Mouse (Mus musculus): ENCODE results near the gene Cdiptos. TPM values are rescaled to one million over a fixed set of nuclear protein-coding genes. Genes with fewer than 3 reads are reported as not detected.

Gene Cdiptos
- polyA plus RNA-seq (2015; fragmentation: Nextera tagmentation; extraction: Ambion mirVana): 0.50 and 1.1 TPM in 2 replicates

GRCm38 (mm10) chr7:126975950-126976866 lies at the start of gene Cdiptos:
TSS of gene Cdiptos (minus strand) at chr7:126976098.

DNA sequence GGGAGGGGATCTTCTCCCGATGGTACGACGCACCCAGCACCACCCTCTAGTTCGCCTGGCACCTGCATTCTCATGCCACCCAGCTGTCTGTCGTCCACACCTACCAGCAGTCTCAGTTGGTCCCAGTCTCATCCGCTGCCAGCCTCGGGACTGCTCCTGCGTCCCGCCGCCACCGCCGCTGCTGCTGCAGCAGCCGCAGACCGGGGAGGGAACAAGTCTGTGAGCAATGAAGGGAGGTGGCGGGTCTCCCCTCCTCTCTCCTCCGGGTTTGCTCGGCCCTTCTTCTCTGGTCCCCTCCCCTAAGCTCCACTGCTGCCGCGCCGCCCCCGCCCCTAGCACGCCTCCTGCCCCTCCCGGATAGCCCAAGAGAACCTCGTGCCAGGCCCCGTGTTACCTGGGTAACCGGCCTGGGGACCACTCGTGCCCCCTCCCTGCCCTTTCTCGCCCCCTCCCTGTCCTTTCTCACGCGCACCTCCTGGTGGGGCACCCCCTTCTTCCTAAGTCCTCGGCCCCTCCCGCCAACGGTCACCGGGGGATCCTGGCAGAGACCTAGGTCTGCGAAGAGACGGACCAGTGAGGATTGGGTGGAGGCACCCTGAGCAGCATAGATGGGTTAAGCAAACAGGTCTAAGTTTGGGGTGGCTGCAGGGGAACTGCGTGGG lies 45.1 kb upstream of the Cdiptos start, which contains the start of the genes Gm42742 and Prrt2:
Gene Gm42742 (minus strand): TSS at position 197 of the 662 bp plus-strand sequence.
Gene Prrt2 (minus strand): TSS at position 311 of the 662 bp plus-strand sequence.

DNA sequence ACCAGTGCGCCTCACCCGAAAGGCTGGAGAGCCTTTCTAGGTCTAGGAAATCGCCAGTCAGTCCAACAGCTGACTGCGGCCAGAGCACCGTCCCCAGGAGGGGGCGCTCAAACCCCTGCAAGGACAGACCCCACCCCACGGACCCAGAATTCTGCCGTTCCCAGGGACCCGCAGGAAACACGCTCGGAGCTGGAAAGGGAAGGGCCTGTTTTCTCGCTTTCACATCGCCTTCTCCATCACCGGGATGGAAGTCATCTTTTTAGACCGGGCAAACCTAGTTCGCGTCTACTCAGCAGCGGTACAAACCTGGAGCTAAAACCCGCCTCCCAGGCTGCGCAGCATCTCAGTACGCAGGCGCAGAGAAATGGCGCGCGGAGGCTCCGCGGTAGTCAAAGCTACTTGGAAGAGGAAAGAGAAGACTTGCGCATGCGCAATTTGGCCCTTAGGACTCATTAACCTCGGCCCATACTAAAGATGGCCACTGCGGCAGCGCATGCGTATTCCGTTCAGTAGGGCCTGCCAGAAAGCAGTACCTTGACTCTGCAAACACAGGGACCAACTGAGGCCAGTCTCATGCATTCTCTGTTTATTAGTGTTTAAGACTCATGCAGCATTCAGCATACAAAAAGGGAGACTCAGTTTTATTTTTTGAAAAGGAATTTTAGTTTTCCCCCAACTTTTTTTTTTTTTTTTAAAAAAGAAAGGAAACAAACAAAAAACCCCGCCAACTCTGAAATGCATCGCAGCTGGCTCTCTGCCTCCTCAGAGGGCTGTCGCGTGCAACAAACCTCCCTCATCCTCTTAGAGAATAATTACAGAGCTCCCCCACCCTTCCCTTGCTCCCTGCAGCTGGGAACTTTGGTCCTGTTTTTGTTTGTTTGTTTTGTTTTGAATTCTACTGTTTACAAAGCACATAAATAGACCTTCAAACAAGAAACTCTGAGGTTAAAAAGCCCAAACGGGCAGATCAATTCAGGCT lies 41.4 kb upstream of the Cdiptos start, which contains the start of gene Pagr1a:
Gene Pagr1a (minus strand): TSS at position 382 of the 979 bp plus-strand sequence.

GRCm38 (mm10) chr7:127016481-127016485 lies 40.4 kb upstream of the Cdiptos start, which contains the start of gene Pagr1b:
TSS of gene Pagr1b (minus strand) at chr7:127016484.

GRCm38 (mm10) chr7:127014320-127014719 lies 38.4 kb upstream of the Cdiptos start, which contains the start of gene Mvp:
TSS of gene Mvp (minus strand) at chr7:127014621.

DNA sequence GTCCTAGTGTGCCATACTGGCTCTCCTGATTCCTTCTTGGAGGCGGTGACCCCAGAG lies 177 bp downstream of the Cdiptos start, which contains the start of gene Cdipt:
Gene Cdipt (plus strand): TSS at position 22 of the 57 bp plus-strand sequence.

DNA sequence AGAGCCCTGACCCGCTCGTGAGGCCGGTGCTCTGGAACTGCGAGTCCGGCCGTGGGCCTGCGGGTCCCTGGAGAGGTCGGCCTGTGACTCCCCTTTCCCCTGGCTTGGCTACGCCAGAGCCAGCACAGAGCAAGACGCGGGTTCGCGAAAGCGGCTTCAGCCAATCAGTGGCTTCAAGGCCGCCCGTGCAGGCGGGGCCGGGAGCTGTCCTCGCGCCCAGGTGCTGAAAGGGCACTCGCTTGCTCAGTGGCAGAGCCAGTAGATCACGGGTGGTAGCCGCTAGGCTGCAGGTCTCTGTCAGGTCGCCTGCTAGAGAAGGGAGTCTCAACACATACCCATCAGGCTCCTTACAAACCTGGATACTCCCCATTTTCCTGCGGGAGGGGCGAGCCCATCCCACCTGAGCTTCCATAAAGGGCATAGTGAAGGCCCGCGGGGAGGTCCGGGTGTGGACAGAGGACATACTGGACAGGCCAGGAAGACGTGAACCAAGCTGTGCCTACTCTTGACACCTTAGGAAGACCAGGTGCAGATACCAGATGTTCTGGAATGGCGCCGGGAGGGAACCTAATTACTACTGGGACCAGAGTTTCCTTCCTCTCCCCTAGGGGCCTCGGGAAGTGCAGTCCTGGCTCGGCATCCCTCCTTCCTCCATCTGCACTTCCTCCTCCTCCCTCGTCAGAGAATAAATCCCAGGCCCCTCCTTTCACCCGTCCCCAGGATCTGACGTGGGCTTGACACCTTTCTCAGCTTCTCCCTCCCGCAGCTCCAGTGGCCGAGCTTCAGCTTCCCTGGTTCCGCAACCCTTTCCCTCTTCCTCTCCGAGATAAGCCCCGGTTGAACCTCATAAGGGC lies 25.9 kb downstream of the Cdiptos start, which contains the start of gene Sez6l2:
Gene Sez6l2 (plus strand): TSS at position 771 of the 854 bp plus-strand sequence.

DNA sequence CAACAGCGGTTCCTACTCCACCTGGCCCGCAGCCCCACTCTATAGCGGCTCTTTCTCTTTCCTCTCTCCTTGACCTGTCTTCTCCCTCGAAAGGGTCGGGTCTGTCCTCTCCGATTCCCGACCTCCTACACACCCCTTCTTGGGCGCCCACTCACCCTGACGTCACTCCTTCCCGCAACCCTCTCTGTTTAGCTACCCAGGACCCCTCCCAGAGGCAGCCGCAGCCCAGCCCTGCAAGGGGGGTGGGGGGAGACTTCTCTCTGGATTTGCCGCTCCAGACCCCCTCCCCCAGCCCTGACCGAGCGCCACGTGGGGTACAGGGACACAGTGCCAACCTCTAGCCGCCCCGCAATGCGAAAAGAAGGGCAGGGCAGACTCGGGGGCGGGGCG lies 26.5 kb downstream of the Cdiptos start, which contains the start of gene Asphd1:
Gene Asphd1 (minus strand): TSS at position 180 of the 390 bp plus-strand sequence.

GRCm38 (mm10) chr7:126928384-126929037 lies 47.4 kb downstream of the Cdiptos start, which contains the start of gene Kctd13:
TSS of gene Kctd13 (plus strand) at chr7:126928879.

DNA sequence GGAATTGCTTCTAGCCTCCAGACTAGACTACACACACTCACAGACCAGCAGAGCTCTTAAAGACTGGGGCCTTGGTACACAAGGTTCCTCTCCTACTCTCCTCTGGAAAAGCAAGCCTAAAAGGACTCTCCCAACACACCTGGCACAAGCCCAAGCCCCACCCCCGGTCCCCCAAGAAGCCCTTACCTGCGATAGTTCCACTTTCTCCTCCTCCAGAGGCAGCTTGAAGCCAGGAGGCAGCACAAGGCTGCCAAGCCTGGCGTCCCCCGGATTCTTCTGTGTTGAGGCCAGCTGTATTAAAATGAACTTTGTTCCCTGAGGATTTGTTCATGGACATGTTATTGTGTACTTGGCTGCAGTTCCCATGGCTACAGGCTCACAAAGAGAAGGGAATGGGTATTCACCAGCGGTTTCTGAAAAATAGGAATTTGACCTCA lies 53.3 kb downstream of the Cdiptos start, which contains the start of gene Tmem219:
Gene Tmem219 (minus strand): TSS at position 294 of the 437 bp plus-strand sequence.

Other genes starting within 250 kb of the Cdiptos start
- 104 and 106 TPM in 2 replicates for gene Mapk3, start 216.5 kb downstream of the Cdiptos start, polyA plus RNA-seq (2015; fragmentation: Nextera tagmentation; extraction: Ambion mirVana)
- 1.1 and 1.2 TPM in 2 replicates for gene Gdpd3, start 209.8 kb downstream of the Cdiptos start, polyA plus RNA-seq (2015; fragmentation: Nextera tagmentation; extraction: Ambion mirVana)
- gene Ypel3, start 199.1 kb downstream of the Cdiptos start, polyA plus RNA-seq (2015; fragmentation: Nextera tagmentation; extraction: Ambion mirVana): 255 and 259 TPM in 2 replicates
- 0.31 and 0.47 TPM in 2 replicates for gene Tbx6, start 194.6 kb downstream of the Cdiptos start, polyA plus RNA-seq (2015; fragmentation: Nextera tagmentation; extraction: Ambion mirVana)
- 129 and 149 TPM in 2 replicates for gene Ppp4c, start 183.6 kb downstream of the Cdiptos start, polyA plus RNA-seq (2015; fragmentation: Nextera tagmentation; extraction: Ambion mirVana)
- 43.9 and 56.4 TPM in 2 replicates for gene Fam57b, start 178.4 kb downstream of the Cdiptos start, polyA plus RNA-seq (2015; fragmentation: Nextera tagmentation; extraction: Ambion mirVana)
- 0.65 TPM in 1 of 2 replicates, not detected in the other for gene 4930451I11Rik, start 144.5 kb downstream of the Cdiptos start, polyA plus RNA-seq (2015; fragmentation: Nextera tagmentation; extraction: Ambion mirVana)
- 60.9 and 64.7 TPM in 2 replicates for gene Doc2a, start 128.7 kb downstream of the Cdiptos start, polyA plus RNA-seq (2015; fragmentation: Nextera tagmentation; extraction: Ambion mirVana)
- 17.0 and 23.3 TPM in 2 replicates for gene Hirip3, start 114.1 kb downstream of the Cdiptos start, polyA plus RNA-seq (2015; fragmentation: Nextera tagmentation; extraction: Ambion mirVana)
- 78.5 and 82.2 TPM in 2 replicates for gene Ino80e, start 113.7 kb downstream of the Cdiptos start, polyA plus RNA-seq (2015; fragmentation: Nextera tagmentation; extraction: Ambion mirVana)
- gene Taok2, start 91.4 kb downstream of the Cdiptos start, polyA plus RNA-seq (2015; fragmentation: Nextera tagmentation; extraction: Ambion mirVana): 39.4 and 47.0 TPM in 2 replicates
- gene Tmem219, start 53.2 kb downstream of the Cdiptos start, polyA plus RNA-seq (2015; fragmentation: Nextera tagmentation; extraction: Ambion mirVana): 40.7 and 41.1 TPM in 2 replicates
- 129 and 134 TPM in 2 replicates for gene Kctd13, start 47.2 kb downstream of the Cdiptos start, polyA plus RNA-seq (2015; fragmentation: Nextera tagmentation; extraction: Ambion mirVana)
- 13.0 and 20.5 TPM in 2 replicates for gene Asphd1, start 26.5 kb downstream of the Cdiptos start, polyA plus RNA-seq (2015; fragmentation: Nextera tagmentation; extraction: Ambion mirVana)
- gene Sez6l2, start 25.5 kb downstream of the Cdiptos start, polyA plus RNA-seq (2015; fragmentation: Nextera tagmentation; extraction: Ambion mirVana): 80.0 and 106 TPM in 2 replicates
- gene Cdipt, start 184 bp downstream of the Cdiptos start, polyA plus RNA-seq (2015; fragmentation: Nextera tagmentation; extraction: Ambion mirVana): 137 and 157 TPM in 2 replicates
- gene Mvp, start 38.5 kb upstream of the Cdiptos start, polyA plus RNA-seq (2015; fragmentation: Nextera tagmentation; extraction: Ambion mirVana): 4.9 and 5.9 TPM in 2 replicates
- 0.70 TPM in 1 of 2 replicates, not detected in the other for gene Pagr1b, start 40.4 kb upstream of the Cdiptos start, polyA plus RNA-seq (2015; fragmentation: Nextera tagmentation; extraction: Ambion mirVana)
- 23.1 and 63.2 TPM in 2 replicates for gene Pagr1a, start 41.3 kb upstream of the Cdiptos start, polyA plus RNA-seq (2015; fragmentation: Nextera tagmentation; extraction: Ambion mirVana)
- 36.5 and 56.8 TPM in 2 replicates for gene Gm42742, start 45.0 kb upstream of the Cdiptos start, polyA plus RNA-seq (2015; fragmentation: Nextera tagmentation; extraction: Ambion mirVana)
- gene Prrt2, start 45.1 kb upstream of the Cdiptos start, polyA plus RNA-seq (2015; fragmentation: Nextera tagmentation; extraction: Ambion mirVana): 128 and 150 TPM in 2 replicates
- gene Maz, start 50.9 kb upstream of the Cdiptos start, polyA plus RNA-seq (2015; fragmentation: Nextera tagmentation; extraction: Ambion mirVana): 88.1 and 104 TPM in 2 replicates
- 13.7 and 20.7 TPM in 2 replicates for gene Kif22, start 66.4 kb upstream of the Cdiptos start, polyA plus RNA-seq (2015; fragmentation: Nextera tagmentation; extraction: Ambion mirVana)
- gene Zg16, start 111.2 kb upstream of the Cdiptos start, polyA plus RNA-seq (2015; fragmentation: Nextera tagmentation; extraction: Ambion mirVana): not detected in 2 replicates
- 1.6 and 2.1 TPM in 2 replicates for gene AI467606, start 115.3 kb upstream of the Cdiptos start, polyA plus RNA-seq (2015; fragmentation: Nextera tagmentation; extraction: Ambion mirVana)
- 1.3 and 1.4 TPM in 2 replicates for gene Qprt, start 146.1 kb upstream of the Cdiptos start, polyA plus RNA-seq (2015; fragmentation: Nextera tagmentation; extraction: Ambion mirVana)
- not detected in 2 replicates for gene Spn, start 161.7 kb upstream of the Cdiptos start, polyA plus RNA-seq (2015; fragmentation: Nextera tagmentation; extraction: Ambion mirVana)
- 45.4 and 48.6 TPM in 2 replicates for gene Cd2bp2, start 220.0 kb upstream of the Cdiptos start, polyA plus RNA-seq (2015; fragmentation: Nextera tagmentation; extraction: Ambion mirVana)
- 37.0 and 44.0 TPM in 2 replicates for gene Tbc1d10b, start 232.4 kb upstream of the Cdiptos start, polyA plus RNA-seq (2015; fragmentation: Nextera tagmentation; extraction: Ambion mirVana)
- gene Mylpf, start 232.8 kb upstream of the Cdiptos start, polyA plus RNA-seq (2015; fragmentation: Nextera tagmentation; extraction: Ambion mirVana): 8.3 and 11.1 TPM in 2 replicates

Measured in neural tube, postnatal 0 days (tissue).